17 mouse cellular contexts compared by ENCODE assay signal in genomic region chr7:4669156-4669555, GRCm38 (mm10). TPM values are rescaled to one million over a fixed set of nuclear protein-coding genes. Genes with fewer than 3 reads are reported as not detected.
"Had no signal": no experiment of that assay in that cellular context is flagged by ENCODE, and none has a peak within 500 bp of the region (broad histone marks: within the 10 kb centered on the region; RNA-seq: fewer than 3 reads in every experiment).

No protein-coding gene starts in this region.

- H3K27ac ChIP-seq: neural tube, embryonic 13.5 days; neural tube, embryonic 15.5 days; stomach, embryonic 15.5 days; stomach, postnatal 0 days had no signal

- DNase-seq: retina, postnatal 1 day; right cerebral cortex, adult 18-20 months; right cerebral cortex, postnatal 14 days; right cerebral cortex, postnatal 25 days; right cerebral cortex, postnatal 4 days; spleen, adult 18-20 months; thymus, adult 18-20 months; thymus, adult 2 months; thymus, postnatal 14 days; thymus, postnatal 25 days; thymus, postnatal 36 days; thymus, postnatal 4 days had no signal

- H3K27me3 ChIP-seq: neural tube, embryonic 13.5 days; neural tube, embryonic 15.5 days; stomach, embryonic 15.5 days had no signal

- H3K4me2 ChIP-seq: neural tube, embryonic 13.5 days; neural tube, embryonic 15.5 days; stomach, embryonic 15.5 days had no signal

- H3K9ac ChIP-seq: neural tube, embryonic 13.5 days; neural tube, embryonic 15.5 days; stomach, embryonic 15.5 days had no signal

- H3K4me3 ChIP-seq: neural tube, embryonic 13.5 days; neural tube, embryonic 15.5 days; stomach, embryonic 15.5 days had no signal

- H3K4me1 ChIP-seq: stomach, embryonic 15.5 days had no signal

- H3K9me3 ChIP-seq: neural tube, embryonic 13.5 days; neural tube, embryonic 15.5 days; stomach, embryonic 15.5 days had no signal

RNA-seq across cellular contexts. Expression of gene Brsk1, which starts 21.2 kb away (rescaled TPM):
- total RNA-seq: neutrophil, adult 5-6 weeks had no signal
